Mouse (Mus musculus) heart, postnatal 10 days (tissue): Measurements from ENCODE around the gene Hist1h2bl. TPM values are rescaled to one million over a fixed set of nuclear protein-coding genes. Genes with fewer than 3 reads are reported as not detected.

Experiments
- DNase-seq, 2 experiments: peaks; one replicate each; pipeline ENCODE4 v3.0.0; 2021
- intact Hi-C: fragments of 180-260 bp; cut with DNase I; formaldehyde crosslinking; loops from one replicate; pipeline ENCODE4 v1.15.1; 2025
- microRNA-seq, 2 experiments: library from miRNA; unstranded; fragments of <30 nt; microRNA quantifications; one replicate each; pipeline ENCODE4 v1.2.0; 2022
- total RNA-seq, 2 experiments: library from RNA; stranded (reverse); gene quantifications; 2 replicates each; pipeline ENCODE4 v1.2.3; 2021

Hist1h2bl gene
- total RNA-seq, 2 experiments from 2014 or later, result 206 to 220 TPM

DNA sequence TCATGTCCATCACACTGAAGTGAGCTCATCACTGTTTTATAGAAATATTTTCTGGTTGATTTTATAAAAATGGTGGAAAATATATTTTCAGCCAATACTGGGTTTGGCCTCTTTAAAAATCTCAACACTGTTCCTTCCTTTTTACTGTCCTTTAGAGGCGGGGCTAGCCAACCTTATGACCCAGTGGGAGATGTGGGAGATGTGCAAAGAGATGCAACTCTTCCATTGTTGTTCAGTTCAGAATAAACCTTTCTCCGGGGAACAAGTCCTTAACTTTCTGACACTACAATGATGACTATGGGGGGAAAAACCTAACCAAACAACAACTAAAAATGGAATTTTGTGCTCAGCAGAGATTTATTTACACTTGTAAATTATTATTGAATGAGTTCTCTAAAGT lies 38.6 kb downstream of the Hist1h2bl start, which contains the start of gene Olfr1360:
Gene Olfr1360 (minus strand): TSS at position 101 of the 400 bp plus-strand sequence.
- DNase-seq, result no peak
- intact Hi-C loops, result no loop called here

Small RNAs within 50 kb of the gene (microRNA-seq; reads per million reads assigned to microRNA genes)
- 0 reads per million in 2 experiments for gene Gm44357
- gene Gm44367, result 0 reads per million in 2 experiments
- gene Gm44454, result 0 reads per million in 2 experiments

Other genes with a start within 250 kb of the Hist1h2bl start
- gene Nkapl, start 247.6 kb downstream of the Hist1h2bl start, total RNA-seq, result under 1 TPM; 0.57 to 0.77 TPM
- 1 to 10 TPM; 1.7 to 2.4 TPM for gene Zkscan4, start 237.2 kb downstream of the Hist1h2bl start, total RNA-seq
- not detected for gene Gm10065, start 236.7 kb downstream of the Hist1h2bl start, total RNA-seq
- gene AK157302, start 220.9 kb downstream of the Hist1h2bl start, total RNA-seq, result 10 to 100 TPM; 26.0 to 28.5 TPM
- 100 to 1,000 TPM; 216 to 225 TPM for gene Gm11273, start 214.7 kb downstream of the Hist1h2bl start, total RNA-seq
- gene Zkscan8, start 185.0 kb downstream of the Hist1h2bl start, total RNA-seq, result 10 to 100 TPM; 13.9 to 18.1 TPM
- gene Olfr1366, start 173.3 kb downstream of the Hist1h2bl start, total RNA-seq, result not detected
- gene Olfr1535, start 156.2 kb downstream of the Hist1h2bl start, total RNA-seq, result not detected
- not detected for gene Olfr1364, start 134.4 kb downstream of the Hist1h2bl start, total RNA-seq
- gene Olfr1362, start 102.1 kb downstream of the Hist1h2bl start, total RNA-seq, result not detected
- not detected for gene Olfr11, start 73.6 kb downstream of the Hist1h2bl start, total RNA-seq
- not detected for gene Olfr1361, start 52.8 kb downstream of the Hist1h2bl start, total RNA-seq
- gene Olfr1360, start 38.7 kb downstream of the Hist1h2bl start, total RNA-seq, result not detected
- gene Olfr1359, start 18.0 kb downstream of the Hist1h2bl start, total RNA-seq, result not detected
- 100 to 1,000 TPM; 201 to 229 TPM for gene Hist1h2ai, start 279 bp upstream of the Hist1h2bl start, total RNA-seq
- 100 to 1,000 TPM; 284 to 332 TPM for gene Hist1h3h, start 1.5 kb upstream of the Hist1h2bl start, total RNA-seq
- 10 to 100 TPM; 54.7 to 69.5 TPM for gene Hist1h2bm, start 5.9 kb upstream of the Hist1h2bl start, total RNA-seq
- 10 to 100 TPM; 39.0 to 39.7 TPM for gene Hist1h4j, start 18.9 kb upstream of the Hist1h2bl start, total RNA-seq
- gene Hist1h4k, start 34.4 kb upstream of the Hist1h2bl start, total RNA-seq, result 100 to 1,000 TPM; 426 to 466 TPM
- 10 to 100 TPM; 79.2 to 89.4 TPM for gene Hist1h2ak, start 37.7 kb upstream of the Hist1h2bl start, total RNA-seq
- gene Hist1h2bn, start 38.0 kb upstream of the Hist1h2bl start, total RNA-seq, result 100 to 1,000 TPM in 1 of 2 experiments, 10 to 100 TPM in 1; 98.6 to 149 TPM
- 100 to 1,000 TPM; 112 to 150 TPM for gene Hist1h1b, start 64.5 kb upstream of the Hist1h2bl start, total RNA-seq
- 100 to 1,000 TPM; 213 to 223 TPM for gene Hist1h3i, start 67.2 kb upstream of the Hist1h2bl start, total RNA-seq
- gene Hist1h2an, start 71.1 kb upstream of the Hist1h2bl start, total RNA-seq, result 10 to 100 TPM; 37.7 to 43.5 TPM
- gene Hist1h2bp, start 71.3 kb upstream of the Hist1h2bl start, total RNA-seq, result 10 to 100 TPM; 80.8 to 84.7 TPM
- gene Hist1h2bq, start 94.1 kb upstream of the Hist1h2bl start, total RNA-seq, result 100 to 1,000 TPM; 177 to 197 TPM
- gene Hist1h2ao, start 94.3 kb upstream of the Hist1h2bl start, total RNA-seq, result not detected
- gene Hist1h4m, start 95.6 kb upstream of the Hist1h2bl start, total RNA-seq, result 100 to 1,000 TPM; 322 to 356 TPM
- 10 to 100 TPM; 39.5 to 61.3 TPM for gene Hist1h4n, start 116.1 kb upstream of the Hist1h2bl start, total RNA-seq
- 100 to 1,000 TPM; 265 to 322 TPM for gene Hist1h2ap, start 117.4 kb upstream of the Hist1h2bl start, total RNA-seq
- gene Hist1h2br, start 117.6 kb upstream of the Hist1h2bl start, total RNA-seq, result 100 to 1,000 TPM; 181 to 198 TPM
- 1 to 10 TPM; 1.4 to 1.9 TPM for gene Zfp184, start 229.0 kb upstream of the Hist1h2bl start, total RNA-seq